Mouse (Mus musculus) liver, postnatal 0 days (tissue): Measurements from ENCODE around the gene Ccdc130. TPM values are rescaled to one million over a fixed set of nuclear protein-coding genes. Genes with fewer than 3 reads are reported as not detected.
A peak's percentile ranks its signal among the peaks of the same experiment; 100 is the strongest.

Experiments
- ATAC-seq: fragments of 200-750 bp; cut with Nextera tagmentation; 2 replicates; pipeline ENCODE4 v1.8.0; 2017; ENCODE audit warnings: mild to moderate bottlenecking, moderate library complexity
- DNase-seq: peaks from one replicate; pipeline ENCODE4 v3.0.0-alpha.2; 2016
- H3K27ac ChIP-seq: fragments of 300-500 bp; sonication (generic); 2 replicates; pipeline ENCODE4 v1.5.1; 2014; ENCODE audit warnings: antibody characterized with exemption, moderate library complexity, mild to moderate bottlenecking, low read depth
- H3K27me3 ChIP-seq: fragments of 300-500 bp; sonication (generic); 2 replicates; pipeline ENCODE4 v1.6.1; 2014; ENCODE audit warnings: low read length, control low read depth, mixed read lengths; ENCODE audit not compliant: insufficient read depth
- H3K36me3 ChIP-seq: fragments of 300-500 bp; sonication (generic); replicated peaks from 2 replicates; pipeline ENCODE4 v1.6.1; 2014; ENCODE audit warnings: mild to moderate bottlenecking, control low read depth, low read length, moderate library complexity, mixed read lengths; ENCODE audit not compliant: insufficient read depth
- H3K4me1 ChIP-seq: fragments of 300-500 bp; sonication (generic); 2 replicates; pipeline ENCODE4 v1.6.1; 2014; ENCODE audit warnings: antibody characterized with exemption, mild to moderate bottlenecking, control low read depth; ENCODE audit not compliant: insufficient read depth
- H3K4me2 ChIP-seq: fragments of 300-500 bp; sonication (generic); 2 replicates; pipeline ENCODE4 v1.6.1; 2014; ENCODE audit warnings: low read depth, mild to moderate bottlenecking, low read length, moderate library complexity, mixed read lengths
- H3K4me3 ChIP-seq: fragments of 300-500 bp; sonication (generic); 2 replicates; pipeline ENCODE4 v1.5.1; 2014; ENCODE audit warnings: low read depth, low read length
- H3K9ac ChIP-seq: fragments of 300-500 bp; sonication (generic); replicated peaks from 2 replicates; pipeline ENCODE4 v1.6.1; 2014; ENCODE audit warnings: mild to moderate bottlenecking, moderate library complexity
- H3K9me3 ChIP-seq: fragments of 300-500 bp; sonication (generic); 2 replicates; pipeline ENCODE4 v1.6.1; 2016; ENCODE audit warnings: mild to moderate bottlenecking, control low read depth, low read length, mixed read lengths
- CTCF ChIP-seq: sonication (generic); IDR thresholded peaks from 2 replicates; pipeline ENCODE4 v1.5.1; 2016; ENCODE audit warnings: antibody characterized with exemption, low read depth
- EP300 ChIP-seq: IDR thresholded peaks from 2 replicates; pipeline ENCODE4 v1.6.1; 2016; ENCODE audit warnings: antibody characterized with exemption, low read depth, mild to moderate bottlenecking
- WGBS: fragments of 180-500 bp; shearing (Covaris S2); extraction: QIAGEN DNeasy Blood & Tissue Kit; methylation state at CpG from one replicate; pipeline ENCODE4 v1.1.7; 2014; ENCODE audit not compliant: insufficient replicate concordance; 5-methylcytosine and 5-hydroxymethylcytosine counted together
- polyA plus RNA-seq: library from polyadenylated mRNA; unstranded; fragments of >200 nt; fragmentation: Nextera tagmentation; extraction: Ambion mirVana; gene quantifications from 2 replicates; pipeline ENCODE4 v1.2.1, GENCODE M21; 2015

Ccdc130 gene
- polyA plus RNA-seq, 1 experiment from 2014 or later = 4.7 TPM

DNA sequence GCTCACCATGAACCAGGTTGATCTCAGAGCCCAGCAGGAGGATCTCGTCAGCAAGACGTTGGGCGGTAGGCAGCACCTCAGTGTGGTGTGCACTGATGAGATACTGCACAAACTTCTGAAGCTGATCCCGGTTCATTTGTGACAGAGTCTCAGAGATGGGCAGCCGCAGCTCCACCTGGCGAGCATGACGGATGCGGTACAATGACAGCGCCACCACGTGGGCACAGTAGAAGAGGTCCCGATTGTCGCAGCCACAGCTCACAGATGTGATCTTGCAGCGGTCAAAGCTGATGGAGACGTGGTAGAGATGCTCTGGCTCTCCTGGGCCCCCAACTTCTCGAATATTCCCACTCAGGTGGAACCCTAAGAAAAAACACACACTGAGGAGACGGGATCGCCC lies 39.4 kb downstream of the Ccdc130 start:
- DNase-seq = no peak
- TF ChIP-seq EP300 = no peak
- peak; percentile 56 for TF ChIP-seq CTCF
- Histone ChIP-seq H3K4me3 (no peak overlapping the region), H3K27me3 (no peaks in the 10 kb centered on the region), H3K36me3 (peaks cover 37% of the 10 kb centered on the region), H3K9ac (no peak overlapping the region), H3K9me3 (no peaks in the 10 kb centered on the region), H3K4me2 (no peak overlapping the region), H3K27ac (no peak overlapping the region), H3K4me1 (peaks cover 4% of the 10 kb centered on the region; the same call in 1 of the 2 replicates)
- WGBS = 70% methylated on average over 17 of the region's 17 CpGs
- no peak for ATAC-seq

DNA sequence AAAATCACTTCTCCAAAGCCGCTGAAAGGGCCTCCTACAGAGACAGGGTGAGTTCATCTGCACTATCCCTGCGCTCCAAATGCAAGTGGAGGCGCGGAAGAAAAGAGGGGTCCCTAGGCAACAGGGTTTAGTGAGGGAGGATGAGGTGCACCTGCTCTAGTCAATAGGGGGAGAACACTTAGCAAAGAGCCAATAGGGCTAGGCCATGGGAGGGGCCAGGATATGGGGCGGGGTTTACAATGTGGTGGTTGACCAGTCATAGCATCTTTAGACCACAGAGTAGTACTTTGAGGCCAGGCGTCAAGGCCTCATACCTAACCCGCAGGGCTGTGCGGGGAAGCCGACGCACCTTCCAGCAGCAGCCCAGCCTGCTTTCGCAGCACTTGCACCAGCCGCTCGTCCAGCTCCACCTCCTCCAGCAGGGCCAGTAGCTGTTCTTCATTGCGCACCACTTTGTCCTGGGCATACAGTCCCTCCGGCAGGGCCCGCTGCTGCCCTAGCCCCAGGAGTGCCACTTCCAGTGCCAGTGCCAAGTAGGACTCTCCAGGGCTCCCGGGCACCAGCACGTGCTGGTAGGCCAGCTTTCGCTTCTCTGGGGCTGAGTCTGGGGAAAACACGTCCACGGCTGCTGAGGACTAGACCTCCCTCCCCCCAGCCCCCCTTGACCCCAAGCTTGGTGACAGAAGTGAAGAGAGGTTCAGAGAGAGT lies 46.7 kb downstream of the Ccdc130 start:
- no peak overlapping the region for H3K4me3 ChIP-seq
- H3K4me2 ChIP-seq = no peak overlapping the region
- no peak overlapping the region for H3K9ac ChIP-seq
- H3K36me3 ChIP-seq = peaks cover 46% of the 10 kb centered on the region
- TF ChIP-seq EP300 (no peak), CTCF (no peak)
- ATAC-seq (peak; percentile 8; the same call in 1 of the 2 replicates), DNase-seq (no peak)
- WGBS = 85% methylated on average over 21 of the region's 21 CpGs
- no peaks in the 10 kb centered on the region for H3K27me3 ChIP-seq
- H3K27ac ChIP-seq = no peak overlapping the region
- no peaks in the 10 kb centered on the region for H3K9me3 ChIP-seq
- H3K4me1 ChIP-seq = peaks cover 2% of the 10 kb centered on the region; the same call in 1 of the 2 replicates

DNA sequence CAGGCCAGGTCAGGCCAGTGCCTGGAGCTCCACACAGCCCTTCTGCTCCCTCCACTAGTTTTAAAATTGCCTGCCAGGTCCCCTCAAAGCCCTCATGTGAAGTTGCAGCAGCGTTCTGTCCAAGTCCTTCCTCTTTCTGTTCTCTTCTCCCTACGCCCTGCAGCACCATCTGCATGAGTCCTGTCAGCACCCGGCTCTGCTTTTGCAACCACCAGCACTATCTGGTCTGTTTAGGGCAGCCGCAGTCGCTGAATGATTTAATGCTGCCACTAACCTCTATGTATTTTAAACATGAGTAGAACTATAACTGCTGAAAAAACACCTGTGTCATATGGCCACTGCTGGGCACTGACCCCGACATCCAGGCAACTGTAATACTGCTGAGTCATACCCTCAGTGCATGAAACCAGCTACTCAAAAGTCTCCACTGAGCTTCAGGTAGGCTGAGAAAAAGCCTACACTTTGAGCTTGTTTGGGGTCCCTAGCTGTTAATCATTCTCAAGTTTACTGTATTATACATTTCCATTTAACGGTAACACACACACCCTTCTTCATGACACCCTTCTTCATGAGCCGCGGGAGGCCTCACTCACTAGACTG lies 47.5 kb downstream of the Ccdc130 start:
- no peak overlapping the region for H3K9ac ChIP-seq
- TF ChIP-seq CTCF = no peak
- no peak overlapping the region for H3K4me2 ChIP-seq
- H3K36me3 ChIP-seq = peaks cover 47% of the 10 kb centered on the region
- H3K4me3 ChIP-seq = no peak overlapping the region
- no peaks in the 10 kb centered on the region for H3K27me3 ChIP-seq
- H3K4me1 ChIP-seq = peaks cover 2% of the 10 kb centered on the region; the same call in 1 of the 2 replicates
- 53% methylated on average over 9 of the region's 9 CpGs for WGBS
- ATAC-seq = peak; percentile 33
- DNase-seq = peak; percentile 42
- peak overlapping the region; percentile 51; the same call in 1 of the 2 replicates for H3K27ac ChIP-seq
- H3K9me3 ChIP-seq = no peaks in the 10 kb centered on the region

DNA sequence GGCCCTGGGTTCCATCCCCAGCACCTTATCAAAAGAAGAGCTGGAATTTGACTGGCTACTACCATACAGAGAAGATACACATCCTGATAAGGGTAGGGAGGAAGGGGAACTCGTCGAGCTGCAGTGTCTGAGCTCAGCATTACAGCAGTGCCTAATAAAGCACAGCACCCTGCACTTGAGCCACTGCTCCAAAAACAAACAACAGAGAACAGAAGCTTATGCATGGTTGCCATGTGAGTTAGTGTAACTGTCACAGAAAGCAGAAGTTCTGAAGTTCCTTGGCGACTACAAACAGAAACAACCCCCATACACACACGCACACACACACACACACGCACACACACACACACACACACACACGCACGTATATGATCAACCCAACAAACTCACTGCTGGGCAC lies 50.1 kb downstream of the Ccdc130 start:
- no peaks in the 10 kb centered on the region for H3K9me3 ChIP-seq
- H3K27me3 ChIP-seq = no peaks in the 10 kb centered on the region
- 0 out of 2 replicates have a peak, but pooled peaks have one; percentile 17 for ATAC-seq
- H3K36me3 ChIP-seq = peaks cover 45% of the 10 kb centered on the region
- no peak overlapping the region for H3K4me3 ChIP-seq
- no peak overlapping the region for H3K27ac ChIP-seq
- no peak for TF ChIP-seq CTCF
- no peak for TF ChIP-seq EP300
- no peak for DNase-seq
- no peak overlapping the region for H3K9ac ChIP-seq
- WGBS = 44% methylated on average over 7 of the region's 7 CpGs
- peaks cover 2% of the 10 kb centered on the region; the same call in 1 of the 2 replicates for H3K4me1 ChIP-seq
- no peak overlapping the region for H3K4me2 ChIP-seq

DNA sequence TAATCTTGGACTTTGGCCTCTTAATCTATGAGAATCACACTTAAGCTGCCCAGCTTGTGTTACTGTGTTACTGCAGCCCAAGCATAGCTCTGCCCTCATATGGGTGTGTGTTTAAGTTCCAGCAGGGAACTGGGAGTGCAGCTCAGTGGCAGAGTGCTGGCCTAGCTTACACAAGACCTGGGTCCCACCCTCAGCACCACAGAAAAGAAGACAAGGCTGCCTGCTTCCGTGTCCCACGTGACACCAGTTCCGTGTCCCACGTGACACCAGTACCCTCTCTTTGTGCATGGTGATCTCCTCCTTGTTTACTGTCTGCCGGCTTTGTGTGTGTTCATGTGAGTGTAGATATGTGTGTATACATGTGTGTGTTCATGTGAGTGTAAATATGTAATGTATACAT lies 52.0 kb downstream of the Ccdc130 start:
- DNase-seq (no peak), ATAC-seq (no peak)
- no peak overlapping the region for H3K4me3 ChIP-seq
- no peaks in the 10 kb centered on the region for H3K27me3 ChIP-seq
- no peak overlapping the region for H3K9ac ChIP-seq
- H3K36me3 ChIP-seq = peaks cover 51% of the 10 kb centered on the region
- TF ChIP-seq CTCF (no peak), EP300 (no peak)
- no peak overlapping the region for H3K4me2 ChIP-seq
- peaks cover 2% of the 10 kb centered on the region; the same call in 1 of the 2 replicates for H3K4me1 ChIP-seq
- 82% methylated on average over 5 of the region's 5 CpGs for WGBS
- no peaks in the 10 kb centered on the region for H3K9me3 ChIP-seq
- no peak overlapping the region for H3K27ac ChIP-seq

DNA sequence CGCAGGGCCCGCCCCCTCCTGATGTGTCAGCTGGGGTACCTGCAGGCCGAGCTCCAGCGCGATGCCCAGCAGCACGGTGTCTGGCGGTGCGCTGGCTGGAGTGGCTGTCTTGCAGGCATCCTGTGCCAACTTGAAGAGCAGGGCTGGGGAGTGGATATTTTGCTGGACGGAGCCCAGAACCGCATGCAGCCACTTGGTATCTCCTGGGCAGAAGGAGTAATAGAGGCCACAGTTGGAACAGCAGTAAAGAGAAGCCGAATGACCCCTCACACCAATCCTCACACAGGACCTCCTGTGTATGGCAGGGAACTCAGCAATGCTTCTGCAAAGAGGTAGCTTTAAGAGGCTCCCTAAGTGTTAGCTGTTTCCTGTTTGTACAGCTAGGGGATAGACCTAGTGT lies 53.0 kb downstream of the Ccdc130 start:
- no peak for ATAC-seq
- peaks cover 56% of the 10 kb centered on the region for H3K36me3 ChIP-seq
- H3K9ac ChIP-seq = no peak overlapping the region
- WGBS = 89% methylated on average over 11 of the region's 11 CpGs
- no peaks in the 10 kb centered on the region; the same call in 1 of the 2 replicates for H3K4me1 ChIP-seq
- H3K27ac ChIP-seq = no peak overlapping the region
- H3K4me2 ChIP-seq = no peak overlapping the region
- no peaks in the 10 kb centered on the region for H3K27me3 ChIP-seq
- no peak for DNase-seq
- H3K9me3 ChIP-seq = no peaks in the 10 kb centered on the region
- TF ChIP-seq EP300 = no peak
- no peak for TF ChIP-seq CTCF
- H3K4me3 ChIP-seq = no peak overlapping the region
